Mouse (Mus musculus): ENCODE results near the gene Crebbp. TPM values are rescaled to one million over a fixed set of nuclear protein-coding genes. Genes with fewer than 3 reads are reported as not detected.
A peak's percentile ranks its signal among the peaks of the same experiment; 100 is the strongest.

Gene Crebbp
- polyA plus RNA-seq, 1 experiment from 2014 or later: 44.4 TPM

- Histone ChIP-seq H3K4me1 (peaks cover 16% of the 10 kb centered on the region), H3K4me3 (peak within 1 kb of the TSS; percentile 90), H3K9me3 (replicated peaks) (no peaks in the 10 kb centered on the region), H3K27ac (peak within 1 kb of the TSS; percentile 73), H3K4me2 (peak within 1 kb of the TSS; percentile 77), H3K27me3 (no peaks in the 10 kb centered on the region), H3K9ac (peak within 1 kb of the TSS; percentile 86), H3K36me3 (ENCODE audit: poor library complexity, severe bottlenecking) (peaks cover 12% of the 10 kb centered on the region)
- peak; percentile 99 for ATAC-seq
- under 1% methylated on average over 58 of the region's 58 CpGs for whole genome bisulfite sequencing
Measured at GRCm38 (mm10) chr16:4077384-4078061, 136.3 kb downstream of the Crebbp start, which contains the start of gene Trap1. Trap1 (minus strand) TSS chr16:4077827.

DNA sequence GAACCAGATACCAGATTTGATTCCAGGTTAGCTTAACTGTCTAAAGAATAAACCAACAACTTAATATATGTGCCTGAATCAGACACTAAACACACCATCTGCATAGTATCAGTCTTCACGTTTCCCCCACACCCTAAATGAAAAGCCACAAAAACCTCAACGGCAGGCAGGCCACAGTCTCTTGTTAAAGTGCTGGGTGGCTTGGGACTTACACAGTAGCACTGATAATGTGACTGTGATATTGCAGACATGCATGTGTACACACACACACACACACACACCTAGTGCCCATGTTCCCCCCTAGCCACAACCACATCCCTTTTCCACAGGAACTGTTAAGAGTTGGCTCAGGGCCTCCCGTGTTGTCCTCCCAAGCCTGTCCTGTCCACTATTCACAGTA, 139.0 kb downstream of the Crebbp start:
- no peak for ATAC-seq
- Histone ChIP-seq H3K27me3 (no peaks in the 10 kb centered on the region), H3K9ac (no peak overlapping the region), H3K36me3 (ENCODE audit: poor library complexity, severe bottlenecking) (no peaks in the 10 kb centered on the region), H3K9me3 (replicated peaks) (no peaks in the 10 kb centered on the region), H3K4me2 (no peak overlapping the region), H3K4me1 (peaks cover 16% of the 10 kb centered on the region), H3K4me3 (no peak overlapping the region), H3K27ac (no peak overlapping the region)
- 81% methylated on average over 3 of the region's 3 CpGs for WGBS

DNA sequence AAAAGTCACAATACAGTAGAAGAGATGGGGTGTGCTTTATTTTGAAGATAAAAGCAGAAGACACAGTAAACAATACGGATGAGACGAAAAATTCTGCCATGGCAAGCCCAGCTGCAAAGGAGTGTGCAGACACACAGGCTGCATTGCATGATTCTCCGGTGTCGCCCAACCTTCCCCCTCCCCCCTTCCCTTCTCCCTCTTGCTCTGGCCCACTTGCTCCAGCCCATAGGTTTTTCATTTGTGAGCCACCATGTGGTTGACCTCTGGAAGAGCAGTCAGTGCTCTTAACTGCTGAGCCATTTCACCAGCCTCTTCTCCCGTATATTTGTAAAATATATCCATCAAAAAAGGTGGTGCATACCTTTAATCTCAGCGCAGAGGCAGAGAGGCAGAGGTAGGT, 139.5 kb downstream of the Crebbp start:
- peaks cover 16% of the 10 kb centered on the region for H3K4me1 ChIP-seq
- no peak overlapping the region for H3K4me3 ChIP-seq
- no peak overlapping the region for H3K4me2 ChIP-seq
- no peaks in the 10 kb centered on the region for H3K27me3 ChIP-seq
- 84% methylated on average over 6 of the region's 6 CpGs for WGBS
- no peak overlapping the region for H3K27ac ChIP-seq
- no peak overlapping the region for H3K9ac ChIP-seq
- ATAC-seq: no peak
- no peaks in the 10 kb centered on the region for H3K36me3 ChIP-seq (ENCODE audit: poor library complexity, severe bottlenecking)
- H3K9me3 ChIP-seq (replicated peaks): no peaks in the 10 kb centered on the region

GRCm38 (mm10) chr16:4068588-4068987, 145.2 kb downstream of the Crebbp start:
- no peak overlapping the region for H3K4me2 ChIP-seq
- no peaks in the 10 kb centered on the region for H3K9me3 ChIP-seq (replicated peaks)
- WGBS: 64% methylated on average over 8 of the region's 8 CpGs
- no peak overlapping the region for H3K9ac ChIP-seq
- ATAC-seq: no peak
- no peaks in the 10 kb centered on the region for H3K27me3 ChIP-seq
- no peak overlapping the region for H3K4me3 ChIP-seq
- peaks cover 49% of the 10 kb centered on the region for H3K36me3 ChIP-seq (ENCODE audit: poor library complexity, severe bottlenecking)
- H3K4me1 ChIP-seq: no peaks in the 10 kb centered on the region
- H3K27ac ChIP-seq: no peak overlapping the region

GRCm38 (mm10) chr16:4064945-4065344, 148.9 kb downstream of the Crebbp start:
- peaks cover 83% of the 10 kb centered on the region for H3K36me3 ChIP-seq (ENCODE audit: poor library complexity, severe bottlenecking)
- ATAC-seq: no peak
- WGBS: 94% methylated on average over 4 of the region's 4 CpGs

GRCm38 (mm10) chr16:4053811-4054210, 160.0 kb downstream of the Crebbp start:
- Histone ChIP-seq H3K4me1 (no peaks in the 10 kb centered on the region), H3K9me3 (replicated peaks) (no peaks in the 10 kb centered on the region), H3K4me2 (no peak overlapping the region), H3K27me3 (no peaks in the 10 kb centered on the region), H3K36me3 (ENCODE audit: poor library complexity, severe bottlenecking) (peaks cover 79% of the 10 kb centered on the region), H3K9ac (no peak overlapping the region), H3K4me3 (no peak overlapping the region), H3K27ac (no peak overlapping the region)
- no peak for ATAC-seq
- WGBS: 92% methylated on average over 3 of the region's 3 CpGs

More at GRCm38 (mm10) chr16:4064945-4065344, 148.9 kb downstream of the Crebbp start:
- Histone ChIP-seq H3K4me2 (no peak overlapping the region), H3K4me1 (no peaks in the 10 kb centered on the region), H3K27ac (no peak overlapping the region), H3K9me3 (replicated peaks) (no peaks in the 10 kb centered on the region), H3K4me3 (no peak overlapping the region), H3K9ac (no peak overlapping the region), H3K27me3 (no peaks in the 10 kb centered on the region)

- Histone ChIP-seq H3K27me3 (no peaks in the 10 kb centered on the region), H3K27ac (no peak overlapping the region), H3K9ac (no peak overlapping the region), H3K4me2 (no peak overlapping the region), H3K36me3 (ENCODE audit: poor library complexity, severe bottlenecking) (peaks cover 78% of the 10 kb centered on the region), H3K4me1 (no peaks in the 10 kb centered on the region), H3K9me3 (replicated peaks) (no peaks in the 10 kb centered on the region), H3K4me3 (no peak overlapping the region)
- no peak for ATAC-seq
- 92% methylated on average over 4 of the region's 4 CpGs for WGBS
Measured at GRCm38 (mm10) chr16:4052601-4053000, 161.2 kb downstream of the Crebbp start.

GRCm38 (mm10) chr16:4045524-4045923, 168.3 kb downstream of the Crebbp start:
- 85% methylated on average over 4 of the region's 4 CpGs for WGBS
- Histone ChIP-seq H3K9ac (no peak overlapping the region), H3K27me3 (no peaks in the 10 kb centered on the region), H3K36me3 (ENCODE audit: poor library complexity, severe bottlenecking) (peaks cover 88% of the 10 kb centered on the region), H3K4me1 (no peaks in the 10 kb centered on the region), H3K9me3 (replicated peaks) (no peaks in the 10 kb centered on the region), H3K27ac (no peak overlapping the region), H3K4me2 (no peak overlapping the region), H3K4me3 (no peak overlapping the region)
- ATAC-seq: no peak

DNA sequence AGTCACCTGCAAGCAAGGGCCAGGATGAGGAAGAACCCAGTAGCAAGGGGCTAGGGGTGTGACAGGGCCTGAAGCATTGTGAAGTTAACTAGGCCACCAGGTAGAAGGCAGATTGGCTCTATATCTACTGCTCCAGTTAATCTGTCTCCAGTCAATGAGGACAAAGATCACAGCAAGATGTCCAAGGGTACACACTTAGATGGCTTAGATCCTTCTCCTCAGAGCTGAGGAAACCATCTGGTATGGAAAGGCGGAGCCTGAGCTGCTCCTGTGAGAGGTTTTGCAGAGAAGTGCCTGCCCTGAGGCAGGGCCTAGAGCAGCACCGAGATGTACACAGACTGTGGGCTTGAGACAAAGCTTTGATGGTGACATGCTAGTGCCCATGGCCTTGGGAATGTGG, 169.7 kb downstream of the Crebbp start:
- peaks cover 86% of the 10 kb centered on the region for H3K36me3 ChIP-seq (ENCODE audit: poor library complexity, severe bottlenecking)
- 89% methylated on average over 2 of the region's 2 CpGs for WGBS

DNA sequence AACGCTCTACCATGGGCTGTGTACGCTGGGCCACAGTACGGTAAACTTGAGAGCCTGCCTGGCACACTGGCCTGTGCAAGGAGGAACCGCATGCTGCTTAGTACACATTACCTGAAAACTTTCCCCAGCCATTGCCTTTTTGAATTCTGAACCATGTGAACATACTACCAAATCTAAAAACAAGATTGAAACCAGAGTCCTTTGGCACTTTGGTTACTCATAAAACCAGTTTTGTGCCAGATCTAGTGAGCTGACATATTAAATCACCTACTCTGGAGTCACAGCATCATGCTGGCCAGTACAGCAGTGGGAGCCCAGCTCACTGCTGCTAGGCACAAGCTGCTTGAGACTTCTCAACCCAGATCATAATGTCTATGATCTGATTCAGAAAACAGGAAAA, 172.2 kb downstream of the Crebbp start:
- no peak overlapping the region for H3K27ac ChIP-seq
- no peak overlapping the region for H3K4me2 ChIP-seq
- H3K9me3 ChIP-seq (replicated peaks): no peaks in the 10 kb centered on the region
- H3K9ac ChIP-seq: no peak overlapping the region
- H3K36me3 ChIP-seq (ENCODE audit: poor library complexity, severe bottlenecking): peaks cover 88% of the 10 kb centered on the region
- no peak for ATAC-seq
- H3K4me3 ChIP-seq: no peak overlapping the region
- H3K4me1 ChIP-seq: no peaks in the 10 kb centered on the region
- H3K27me3 ChIP-seq: no peaks in the 10 kb centered on the region
- 97% methylated on average over 4 of the region's 4 CpGs for WGBS

More for the DNA sequence above, 169.7 kb downstream of the Crebbp start:
- Histone ChIP-seq H3K27me3 (no peaks in the 10 kb centered on the region), H3K9me3 (replicated peaks) (no peaks in the 10 kb centered on the region), H3K4me3 (no peak overlapping the region), H3K4me2 (no peak overlapping the region), H3K9ac (no peak overlapping the region), H3K27ac (no peak overlapping the region), H3K4me1 (no peaks in the 10 kb centered on the region)
- no peak for ATAC-seq

DNA sequence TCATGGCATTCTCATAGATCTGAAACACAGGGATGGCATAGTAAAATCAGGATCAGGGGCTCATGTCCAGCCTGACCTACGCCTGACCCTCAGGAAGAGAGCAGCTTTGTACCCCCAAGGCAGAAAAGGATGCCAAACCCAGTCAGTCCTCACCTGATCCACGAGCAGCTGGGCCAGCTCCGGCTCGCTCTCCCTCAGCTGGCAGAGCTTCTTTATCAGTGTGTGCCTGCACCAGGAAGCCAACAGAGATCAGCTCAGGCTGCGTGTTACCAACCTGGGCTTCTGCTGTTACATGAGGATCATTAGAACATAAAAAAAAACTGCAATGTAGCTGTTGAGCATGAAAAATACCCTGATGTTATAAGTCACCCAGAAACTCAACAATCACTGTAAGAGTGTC, 173.6 kb downstream of the Crebbp start:
- Histone ChIP-seq H3K4me3 (no peak overlapping the region), H3K27ac (no peak overlapping the region), H3K27me3 (no peaks in the 10 kb centered on the region), H3K4me2 (no peak overlapping the region), H3K9me3 (replicated peaks) (no peaks in the 10 kb centered on the region), H3K9ac (no peak overlapping the region), H3K36me3 (ENCODE audit: poor library complexity, severe bottlenecking) (peaks cover 81% of the 10 kb centered on the region), H3K4me1 (no peaks in the 10 kb centered on the region)
- WGBS: 94% methylated on average over 5 of the region's 5 CpGs
- no peak for ATAC-seq

DNA sequence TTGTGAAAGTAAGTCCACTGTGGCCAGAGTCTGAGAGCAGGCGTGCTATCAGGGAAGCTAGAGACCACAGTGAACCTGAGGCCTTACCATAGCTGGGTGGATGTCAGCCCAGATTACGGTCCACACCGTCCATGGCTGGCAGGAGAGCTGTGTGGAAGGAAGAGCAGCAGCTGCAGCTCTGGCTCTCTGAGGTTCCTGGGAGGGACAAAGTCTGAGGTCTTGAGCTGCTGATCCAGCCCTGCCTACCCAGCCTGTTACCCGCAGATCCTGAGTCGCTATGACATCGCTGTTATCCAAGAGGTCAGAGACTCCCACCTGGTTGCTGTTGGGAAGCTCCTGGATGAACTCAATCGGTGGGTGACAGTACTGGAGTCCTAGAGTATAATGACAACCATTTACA, 176.1 kb downstream of the Crebbp start:
- no peak overlapping the region for H3K4me3 ChIP-seq
- H3K27me3 ChIP-seq: no peaks in the 10 kb centered on the region
- no peaks in the 10 kb centered on the region for H3K4me1 ChIP-seq
- H3K36me3 ChIP-seq (ENCODE audit: poor library complexity, severe bottlenecking): peaks cover 60% of the 10 kb centered on the region
- no peak for ATAC-seq
- no peak overlapping the region for H3K9ac ChIP-seq
- H3K9me3 ChIP-seq (replicated peaks): no peaks in the 10 kb centered on the region
- no peak overlapping the region for H3K27ac ChIP-seq
- no peak overlapping the region for H3K4me2 ChIP-seq
- WGBS: 97% methylated on average over 7 of the region's 7 CpGs

GRCm38 (mm10) chr16:4036807-4037206, 177.0 kb downstream of the Crebbp start, which contains the start of gene Dnase1:
Dnase1 (plus strand) TSS chr16:4036942.
- no peak within 1 kb of the TSS for H3K4me3 ChIP-seq
- H3K9ac ChIP-seq: no peak within 1 kb of the TSS
- H3K4me2 ChIP-seq: no peak within 1 kb of the TSS
- no peak for ATAC-seq
- H3K27ac ChIP-seq: no peak within 1 kb of the TSS
- no peaks in the 10 kb centered on the region for H3K27me3 ChIP-seq
- no peaks in the 10 kb centered on the region for H3K4me1 ChIP-seq
- peaks cover 55% of the 10 kb centered on the region for H3K36me3 ChIP-seq (ENCODE audit: poor library complexity, severe bottlenecking)
- 90% methylated on average over 5 of the region's 5 CpGs for WGBS
- no peaks in the 10 kb centered on the region for H3K9me3 ChIP-seq (replicated peaks)
